Mouse (Mus musculus): ENCODE measurements around the gene Dpf1. TPM values are rescaled to one million over a fixed set of nuclear protein-coding genes. Genes with fewer than 3 reads are reported as not detected.

The Dpf1 gene
- 2.1 TPM for polyA plus RNA-seq (2014; fragmentation: Illumina TruSeq; extraction: RNeasy Lipid Tissue Mini Kit (QIAGEN cat#74804); ENCODE audit: low read depth, low replicate concordance)

GRCm38 (mm10) chr7:29303738-29304462 lies at the start of gene Dpf1:
Dpf1 (plus strand) TSS chr7:29303951.

GRCm38 (mm10) chr7:29281201-29282073 lies 22.3 kb upstream of the Dpf1 start, which contains the start of gene Spint2:
Spint2 (minus strand) TSS chr7:29281912.

GRCm38 (mm10) chr7:29288942-29289638 lies 14.7 kb upstream of the Dpf1 start, which contains the start of gene Ppp1r14a:
Ppp1r14a (plus strand) TSS chr7:29289308.

Other genes with a start within 250 kb of the Dpf1 start
- 0.19 TPM for gene Ryr1, start 178.8 kb upstream of the Dpf1 start, polyA plus RNA-seq (2014; fragmentation: Illumina TruSeq; extraction: RNeasy Lipid Tissue Mini Kit (QIAGEN cat#74804); ENCODE audit: low read depth, low replicate concordance)
- gene Rasgrp4, start 169.1 kb upstream of the Dpf1 start, polyA plus RNA-seq (2014; fragmentation: Illumina TruSeq; extraction: RNeasy Lipid Tissue Mini Kit (QIAGEN cat#74804); ENCODE audit: low read depth, low replicate concordance) = 5.3 TPM
- 29.7 TPM for gene Fam98c, start 147.7 kb upstream of the Dpf1 start, polyA plus RNA-seq (2014; fragmentation: Illumina TruSeq; extraction: RNeasy Lipid Tissue Mini Kit (QIAGEN cat#74804); ENCODE audit: low read depth, low replicate concordance)
- 7.8 TPM for gene Ggn, start 133.7 kb upstream of the Dpf1 start, polyA plus RNA-seq (2014; fragmentation: Illumina TruSeq; extraction: RNeasy Lipid Tissue Mini Kit (QIAGEN cat#74804); ENCODE audit: low read depth, low replicate concordance)
- 4.9 TPM for gene Spred3, start 133.5 kb upstream of the Dpf1 start, polyA plus RNA-seq (2014; fragmentation: Illumina TruSeq; extraction: RNeasy Lipid Tissue Mini Kit (QIAGEN cat#74804); ENCODE audit: low read depth, low replicate concordance)
- gene Psmd8, start 123.2 kb upstream of the Dpf1 start, polyA plus RNA-seq (2014; fragmentation: Illumina TruSeq; extraction: RNeasy Lipid Tissue Mini Kit (QIAGEN cat#74804); ENCODE audit: low read depth, low replicate concordance) = 144 TPM
- 10.8 TPM for gene Catsperg1, start 89.9 kb upstream of the Dpf1 start, polyA plus RNA-seq (2014; fragmentation: Illumina TruSeq; extraction: RNeasy Lipid Tissue Mini Kit (QIAGEN cat#74804); ENCODE audit: low read depth, low replicate concordance)
- gene Kcnk6, start 71.4 kb upstream of the Dpf1 start, polyA plus RNA-seq (2014; fragmentation: Illumina TruSeq; extraction: RNeasy Lipid Tissue Mini Kit (QIAGEN cat#74804); ENCODE audit: low read depth, low replicate concordance) = 4.2 TPM
- 70.2 TPM for gene Yif1b, start 65.6 kb upstream of the Dpf1 start, polyA plus RNA-seq (2014; fragmentation: Illumina TruSeq; extraction: RNeasy Lipid Tissue Mini Kit (QIAGEN cat#74804); ENCODE audit: low read depth, low replicate concordance)
- gene 2200002D01Rik, start 55.5 kb upstream of the Dpf1 start, polyA plus RNA-seq (2014; fragmentation: Illumina TruSeq; extraction: RNeasy Lipid Tissue Mini Kit (QIAGEN cat#74804); ENCODE audit: low read depth, low replicate concordance) = 3.5 TPM
- 454 TPM for gene Spint2, start 22.0 kb upstream of the Dpf1 start, polyA plus RNA-seq (2014; fragmentation: Illumina TruSeq; extraction: RNeasy Lipid Tissue Mini Kit (QIAGEN cat#74804); ENCODE audit: low read depth, low replicate concordance)
- gene Ppp1r14a, start 14.6 kb upstream of the Dpf1 start, polyA plus RNA-seq (2014; fragmentation: Illumina TruSeq; extraction: RNeasy Lipid Tissue Mini Kit (QIAGEN cat#74804); ENCODE audit: low read depth, low replicate concordance) = 12.8 TPM
- gene Sipa1l3, start 214.7 kb downstream of the Dpf1 start, polyA plus RNA-seq (2014; fragmentation: Illumina TruSeq; extraction: RNeasy Lipid Tissue Mini Kit (QIAGEN cat#74804); ENCODE audit: low read depth, low replicate concordance) = 23.1 TPM

Data from adipose tissue, adult 10 weeks (tissue).